Mouse (Mus musculus): ENCODE data around the gene Gm44805. TPM values are rescaled to one million over a fixed set of nuclear protein-coding genes. Genes with fewer than 3 reads are reported as not detected.
"Not testable (repeated sequence)": the region's sequence is repeated elsewhere in the genome, so short reads cannot be mapped to it uniquely, and the experiment has no call there.

Gene Gm44805
- total RNA-seq, 2 experiments from 2014 or later: not detected

DNA sequence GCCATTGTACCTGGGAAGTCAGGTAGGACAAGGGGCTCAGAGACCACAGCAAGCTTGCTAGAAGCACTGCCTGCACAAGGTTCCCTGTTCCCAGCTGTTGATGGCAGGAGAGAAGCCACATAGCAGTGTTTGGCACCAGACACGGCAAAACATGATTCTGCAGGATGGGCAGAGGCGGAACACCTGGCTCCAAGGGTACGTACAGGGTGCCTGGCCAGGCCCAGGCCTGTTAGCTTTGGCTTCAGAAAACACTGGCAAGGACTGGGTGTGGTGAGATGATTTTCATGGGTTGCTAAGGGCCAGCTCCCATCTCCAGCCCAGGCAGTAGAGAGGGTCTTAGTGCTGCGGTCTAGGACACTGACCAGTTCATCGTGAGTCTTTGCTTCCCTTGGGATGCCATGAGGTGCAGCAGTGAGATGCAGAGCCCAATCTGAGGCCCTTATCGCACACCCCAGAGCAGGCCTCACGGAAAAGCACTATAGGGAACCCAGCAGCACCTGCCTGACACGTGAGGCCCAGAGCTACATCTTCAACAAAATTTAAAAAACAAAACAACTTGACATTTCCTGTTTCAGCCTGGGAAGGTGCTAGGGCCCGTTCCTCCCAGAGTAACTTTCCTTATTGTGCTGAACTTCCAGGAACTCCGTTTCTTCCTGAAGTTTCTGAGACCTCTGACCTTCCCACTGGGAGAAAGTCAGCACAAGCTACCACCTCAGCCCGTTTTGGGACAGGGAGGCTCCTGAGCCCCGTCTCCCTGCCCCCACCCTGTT lies 19.3 kb upstream of the Gm44805 start:
- ATAC-seq (replicated peaks; ENCODE audit: low FRiP score, low TSS enrichment, poor library complexity, severe bottlenecking): no peak

DNA sequence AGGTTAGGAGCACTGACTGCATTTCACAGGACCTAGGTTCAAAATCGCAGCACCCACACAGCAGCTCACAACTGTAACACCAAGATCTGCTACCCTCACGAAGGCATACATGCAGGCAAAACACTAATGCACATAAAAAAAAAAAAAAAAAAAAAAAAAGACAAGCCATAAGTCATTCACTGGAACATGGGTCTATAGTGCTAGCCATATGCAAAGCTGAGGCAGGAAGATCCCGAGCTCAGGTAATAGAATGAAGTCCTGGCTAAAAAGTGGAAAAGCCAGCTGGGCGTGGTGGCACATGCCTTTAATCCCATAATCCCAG lies 18.6 kb upstream of the Gm44805 start:
- ATAC-seq (replicated peaks; ENCODE audit: low FRiP score, low TSS enrichment, poor library complexity, severe bottlenecking): no peak

DNA sequence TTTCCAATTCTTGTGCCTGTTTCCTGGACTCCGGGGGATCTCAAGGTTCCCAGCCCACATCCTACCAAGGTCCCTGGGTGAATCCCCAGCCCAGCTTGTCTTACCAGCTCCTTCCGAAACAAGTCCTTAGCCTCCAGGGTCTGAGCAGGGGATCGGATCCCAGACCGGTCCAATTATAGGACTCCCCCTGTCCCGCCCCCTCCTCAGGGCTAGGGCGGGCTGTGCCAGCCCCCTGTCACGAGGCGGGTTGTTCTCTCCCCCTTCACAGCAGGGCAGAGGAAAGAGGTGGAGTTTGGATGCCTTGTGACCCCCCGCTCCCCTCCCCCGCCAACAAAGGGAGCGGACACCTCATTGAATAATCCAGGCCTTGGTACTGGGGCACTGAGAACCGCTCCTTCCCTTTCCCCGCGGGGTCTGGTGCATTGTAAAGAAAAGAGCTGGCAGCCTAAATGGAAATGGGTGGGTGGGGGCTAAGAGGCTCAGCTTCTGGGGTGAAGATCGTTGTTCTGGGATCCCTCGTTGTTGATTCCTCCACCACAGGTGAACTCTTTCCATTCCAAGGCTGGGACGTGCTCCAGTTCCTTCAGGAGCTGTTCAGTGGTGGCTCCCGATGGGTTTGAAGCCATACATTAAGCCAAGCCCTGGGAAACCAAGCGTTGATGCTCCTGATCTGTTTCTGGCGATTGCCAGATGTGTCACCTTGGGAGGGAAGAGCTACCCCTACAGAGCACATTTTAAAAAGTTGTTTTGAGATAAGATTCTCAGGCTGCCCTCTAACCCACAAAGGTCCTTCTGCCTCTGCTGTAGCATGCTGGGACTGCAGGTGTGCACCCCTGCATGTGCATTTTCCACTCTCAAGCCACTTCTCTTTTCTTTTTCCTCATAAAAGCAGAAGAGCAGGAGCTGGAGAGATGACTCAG lies 17.9 kb upstream of the Gm44805 start, which contains the start of gene Apoe:
TSS of gene Apoe (minus strand) at position 282 of the 920 bp plus-strand sequence.
- ATAC-seq (replicated peaks; ENCODE audit: low FRiP score, low TSS enrichment, poor library complexity, severe bottlenecking): peak; percentile 65

- no peak for ATAC-seq (replicated peaks; ENCODE audit: low FRiP score, low TSS enrichment, poor library complexity, severe bottlenecking)
Measured at GRCm38 (mm10) chr7:19697949-19698906, 17.0 kb upstream of the Gm44805 start.

DNA sequence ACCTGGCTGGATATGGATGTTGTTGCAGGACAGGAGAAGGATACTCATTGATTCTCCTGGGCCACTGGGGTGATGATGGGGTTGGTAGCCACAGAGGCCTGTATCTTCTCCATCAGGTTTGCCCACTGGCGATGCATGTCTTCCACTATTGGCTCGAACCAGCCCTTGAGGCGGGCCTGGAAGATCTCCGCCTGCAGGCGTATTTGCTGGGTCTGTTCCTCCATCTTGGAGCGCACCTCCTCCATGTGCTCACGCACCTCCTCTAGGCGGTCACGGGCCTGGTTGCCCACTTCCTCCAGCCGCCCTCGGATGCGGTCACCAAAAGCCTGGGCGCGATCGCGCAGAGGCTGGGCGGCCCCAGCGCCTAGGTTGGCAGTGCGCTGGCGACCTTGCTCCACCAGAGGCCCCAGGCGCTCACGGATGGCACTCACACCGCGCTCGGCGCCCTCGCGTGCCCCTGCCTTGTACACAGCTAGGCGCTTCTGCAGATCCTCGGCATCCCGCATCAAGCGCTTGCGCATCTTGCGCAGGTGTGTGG lies 15.2 kb upstream of the Gm44805 start:
- ATAC-seq (replicated peaks; ENCODE audit: low FRiP score, low TSS enrichment, poor library complexity, severe bottlenecking): no peak

DNA sequence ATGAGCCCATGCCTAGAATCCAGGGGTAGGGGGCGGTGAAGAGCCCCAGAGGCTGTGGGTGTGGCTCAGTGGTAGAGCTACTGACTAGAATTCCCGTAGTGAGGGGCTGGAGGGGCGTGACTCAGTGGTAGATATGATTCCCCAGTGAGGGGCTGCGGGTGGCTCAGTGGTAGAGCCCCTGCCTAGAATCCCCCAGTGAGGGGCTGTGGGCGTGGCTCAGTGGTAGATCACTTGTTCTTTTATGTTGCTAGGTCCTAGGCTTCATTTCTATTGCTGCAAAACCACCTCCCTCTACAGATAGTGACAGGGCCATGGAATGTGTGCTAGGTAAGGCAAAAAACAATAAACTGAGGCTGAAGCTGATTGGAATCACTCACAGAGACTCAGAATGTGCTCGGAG lies 14.7 kb upstream of the Gm44805 start:
- ATAC-seq (replicated peaks; ENCODE audit: low FRiP score, low TSS enrichment, poor library complexity, severe bottlenecking): no peak

DNA sequence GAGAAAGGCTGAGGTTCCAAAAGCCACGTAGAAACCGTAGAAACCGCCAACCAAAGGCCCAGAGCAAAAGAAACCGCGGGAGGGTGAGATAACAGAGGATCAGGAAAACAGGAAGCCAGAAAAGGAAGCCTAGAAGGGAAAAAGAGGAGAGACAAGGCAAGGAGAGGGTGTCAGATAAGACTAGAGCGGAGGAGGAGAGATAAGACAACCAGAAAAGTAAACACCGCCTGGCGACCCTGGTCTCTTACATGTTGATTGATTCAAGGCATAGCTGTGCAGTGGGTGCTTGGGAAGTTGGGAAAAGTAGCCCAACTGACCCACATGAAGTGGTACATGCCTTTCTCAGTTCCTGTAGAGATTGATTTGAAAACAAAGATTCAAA lies 14.0 kb upstream of the Gm44805 start:
- ATAC-seq (replicated peaks; ENCODE audit: low FRiP score, low TSS enrichment, poor library complexity, severe bottlenecking): no peak

DNA sequence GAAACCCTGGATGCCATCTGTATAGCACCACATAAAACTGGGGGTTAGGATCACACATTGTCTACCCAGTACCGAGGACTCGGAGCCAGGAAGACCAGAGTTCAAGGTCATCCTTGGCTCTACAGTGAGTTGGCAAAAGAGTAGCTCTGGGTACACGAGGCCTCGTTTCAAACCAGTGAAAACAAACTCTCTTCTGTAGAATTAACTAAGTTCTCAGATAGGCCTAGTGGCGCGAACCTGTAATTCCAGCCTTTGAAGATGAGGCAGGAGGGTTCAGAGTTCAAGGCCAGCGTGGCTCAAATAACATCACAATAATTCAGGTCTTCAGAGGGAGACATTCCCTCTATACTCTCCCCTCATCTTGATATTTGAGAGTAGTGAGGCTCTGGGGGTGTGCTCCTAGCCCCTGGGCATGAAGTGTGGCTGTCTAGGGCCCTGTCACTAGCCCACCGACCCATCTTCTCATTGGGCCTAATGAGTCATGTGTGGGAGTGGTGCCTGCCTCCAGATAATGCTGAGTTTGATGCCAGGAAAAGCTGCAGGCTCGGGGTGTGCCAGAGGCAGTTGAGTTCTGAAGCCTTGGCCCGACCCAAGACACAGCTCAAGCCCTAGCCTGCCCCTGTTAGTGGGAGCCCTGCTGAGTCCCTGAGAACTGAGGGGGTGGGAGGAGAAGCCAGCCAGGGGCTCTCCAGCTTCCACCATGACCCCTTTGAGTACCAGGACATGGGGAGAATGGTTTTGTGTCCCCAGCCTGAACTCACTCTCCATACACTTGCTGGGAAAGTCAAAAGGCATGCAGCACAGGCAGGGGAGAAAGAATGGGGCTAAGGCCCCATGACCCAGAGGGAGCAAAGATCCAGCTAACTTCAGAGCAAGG lies 13.4 kb upstream of the Gm44805 start:
- ATAC-seq (replicated peaks; ENCODE audit: low FRiP score, low TSS enrichment, poor library complexity, severe bottlenecking): no peak

DNA sequence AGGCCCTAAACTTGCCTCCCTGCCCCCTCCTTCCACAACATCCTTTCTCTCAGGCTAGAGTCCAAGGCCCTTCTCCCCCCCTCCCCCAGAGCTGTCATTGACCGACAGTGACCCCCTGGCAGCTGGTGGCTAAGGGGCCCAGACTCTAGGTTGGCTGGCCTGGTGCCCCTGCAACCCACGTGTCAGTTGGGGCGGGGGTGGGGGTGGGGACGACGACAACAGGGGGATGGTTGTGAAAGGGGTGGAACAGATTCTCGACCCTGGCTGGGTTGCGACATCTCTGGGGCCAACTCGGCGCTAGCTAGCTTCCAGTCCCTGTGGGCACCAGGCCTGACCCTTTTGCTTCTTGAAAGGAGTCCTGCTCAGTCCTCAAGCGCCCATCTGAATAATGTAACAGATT lies 12.2 kb upstream of the Gm44805 start:
- ATAC-seq (replicated peaks; ENCODE audit: low FRiP score, low TSS enrichment, poor library complexity, severe bottlenecking): no peak

DNA sequence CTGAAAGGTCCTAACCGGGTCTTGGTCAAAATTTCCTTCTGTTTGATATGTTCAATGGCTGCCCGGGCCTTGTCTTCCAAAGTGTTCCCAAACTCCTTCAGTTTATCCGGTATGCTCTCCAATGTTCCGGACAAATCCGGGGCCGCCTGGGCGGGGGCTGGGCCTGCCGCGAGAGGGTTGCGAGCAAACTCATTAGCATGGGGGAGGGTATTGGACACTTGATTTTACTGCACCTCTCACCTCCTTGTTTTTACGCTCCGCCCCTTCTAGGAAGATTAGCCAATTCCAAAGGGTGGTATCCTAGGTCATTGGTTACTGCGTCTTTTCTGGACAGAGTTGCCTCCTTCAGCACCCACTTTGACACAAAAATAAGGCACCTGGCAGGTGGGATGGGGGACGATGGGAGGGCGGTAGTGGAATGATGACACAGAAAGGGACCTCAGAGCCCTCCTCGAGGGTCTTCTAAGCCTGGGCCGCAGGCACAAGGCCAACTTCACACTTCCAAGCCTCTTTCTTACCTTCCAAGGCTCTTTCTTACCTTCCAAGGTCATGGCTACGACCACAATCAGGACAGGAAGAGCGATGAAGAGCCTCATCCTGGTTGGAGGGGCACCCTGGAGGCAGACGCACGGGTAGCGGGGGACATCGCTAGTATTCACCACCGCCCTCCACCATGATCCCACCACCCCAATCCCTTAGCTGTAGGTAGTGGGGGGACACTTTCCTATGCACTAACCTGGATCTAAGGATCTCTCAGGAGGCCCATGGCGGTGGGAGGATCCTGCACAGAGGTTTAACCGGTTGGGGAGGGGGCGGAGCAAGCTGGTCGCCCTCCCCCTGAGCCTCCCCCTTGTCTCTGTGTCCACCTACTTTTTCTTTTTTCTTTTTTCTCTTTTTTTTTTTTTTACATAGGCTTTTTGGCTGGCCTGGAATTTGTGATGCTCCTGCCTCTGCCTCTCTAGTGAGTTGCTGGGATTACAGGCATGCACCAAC lies 10.9 kb upstream of the Gm44805 start, which contains the start of gene Apoc1:
TSS of gene Apoc1 (minus strand) at position 788 of the 993 bp plus-strand sequence.
- ATAC-seq (replicated peaks; ENCODE audit: low FRiP score, low TSS enrichment, poor library complexity, severe bottlenecking): no peak

DNA sequence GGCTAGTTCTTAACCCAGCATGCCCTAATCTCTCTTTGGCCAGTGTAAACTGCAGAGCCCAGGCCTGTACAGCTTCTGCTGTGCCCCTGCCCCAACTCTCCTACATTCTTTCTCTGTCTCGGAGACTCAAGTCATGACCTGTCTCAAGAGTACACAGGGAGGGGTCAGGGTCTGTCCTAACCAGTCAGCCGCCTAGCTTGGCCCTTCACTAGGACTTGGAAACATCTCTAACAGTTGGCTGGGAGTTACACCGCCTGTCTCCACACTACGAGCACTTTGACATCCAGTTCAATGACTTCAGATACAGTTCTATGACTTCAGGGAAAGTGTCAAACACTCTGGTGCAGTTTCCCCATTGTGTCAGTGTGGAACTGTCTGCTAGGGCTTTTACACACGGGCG lies 10.2 kb upstream of the Gm44805 start:
- ATAC-seq (replicated peaks; ENCODE audit: low FRiP score, low TSS enrichment, poor library complexity, severe bottlenecking): no peak

- ATAC-seq (replicated peaks; ENCODE audit: low FRiP score, low TSS enrichment, poor library complexity, severe bottlenecking): no peak
Measured at GRCm38 (mm10) chr7:19690845-19691244, 9.6 kb upstream of the Gm44805 start.

DNA sequence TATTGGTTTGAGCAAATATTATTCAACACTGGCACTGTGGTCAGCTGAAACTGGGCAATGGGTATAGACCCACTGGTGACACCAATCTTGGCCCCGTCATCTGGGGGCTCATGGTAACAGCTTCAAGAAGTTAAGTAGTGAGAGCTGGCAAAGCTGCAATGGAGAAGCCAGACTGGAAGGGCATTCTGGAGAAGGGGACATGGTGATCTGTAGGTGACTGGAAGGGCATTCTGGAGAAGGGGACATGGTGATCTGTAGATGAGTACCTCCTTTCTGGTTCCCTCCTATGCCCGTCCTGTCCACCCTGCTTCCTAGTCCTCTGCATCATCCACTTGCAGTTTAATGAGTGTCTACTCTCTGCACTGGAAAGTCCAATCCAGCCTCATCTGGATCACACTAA lies 7.4 kb upstream of the Gm44805 start:
- no peak for ATAC-seq (replicated peaks; ENCODE audit: low FRiP score, low TSS enrichment, poor library complexity, severe bottlenecking)

GRCm38 (mm10) chr7:19688101-19688500 lies 6.9 kb upstream of the Gm44805 start:
- no peak for ATAC-seq (replicated peaks; ENCODE audit: low FRiP score, low TSS enrichment, poor library complexity, severe bottlenecking)

DNA sequence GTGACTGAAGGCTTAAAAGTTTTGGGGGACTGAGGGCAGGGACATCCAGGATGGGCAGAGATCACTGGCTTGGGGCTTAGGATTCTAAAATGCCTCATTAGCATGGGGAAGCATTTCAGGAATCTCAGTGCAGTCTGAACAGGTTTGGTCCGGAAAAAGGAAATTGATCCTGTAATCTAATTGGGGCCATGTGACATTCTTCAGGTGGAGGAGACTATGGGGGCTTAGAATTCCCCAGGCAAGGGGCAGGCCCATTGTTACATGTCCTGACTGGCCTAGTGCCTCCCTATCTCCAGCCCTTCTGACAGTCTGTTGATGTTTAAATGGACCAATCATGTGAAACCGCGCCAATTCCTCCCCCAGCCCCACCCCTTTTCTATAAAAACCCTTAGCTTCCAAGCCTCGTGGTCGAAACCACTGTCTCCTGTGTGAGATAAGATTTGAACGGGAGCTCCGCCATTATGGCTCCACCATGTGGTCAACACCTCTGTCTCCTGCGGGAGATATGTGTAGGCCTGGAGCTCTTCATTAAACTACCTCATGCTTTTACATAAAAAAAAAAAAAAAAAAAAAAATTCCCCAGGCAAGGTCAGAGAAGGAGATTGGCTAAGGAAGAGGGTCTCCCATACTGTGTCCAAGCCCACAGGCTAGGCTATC lies 5.8 kb upstream of the Gm44805 start:
- ATAC-seq (replicated peaks; ENCODE audit: low FRiP score, low TSS enrichment, poor library complexity, severe bottlenecking): not testable (repeated sequence)

DNA sequence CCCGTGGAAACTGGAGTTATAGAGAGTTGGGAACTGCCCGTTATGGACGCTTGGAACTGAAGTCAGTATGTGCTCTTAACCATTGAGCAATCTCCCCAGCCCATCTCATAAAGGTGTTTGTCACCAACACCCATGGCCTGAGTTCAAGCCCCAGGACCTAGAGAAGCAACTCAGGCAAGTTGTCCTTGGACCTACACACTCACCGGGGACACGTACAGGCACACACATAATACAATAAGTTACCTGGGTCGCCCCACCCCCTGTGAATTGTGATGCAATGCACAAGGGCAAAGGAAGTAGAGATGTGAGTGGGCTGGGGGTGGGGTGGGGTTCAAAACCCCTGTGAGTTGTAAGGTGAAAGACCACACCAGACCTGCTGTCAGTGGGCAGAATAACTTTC lies 5.3 kb upstream of the Gm44805 start:
- no peak for ATAC-seq (replicated peaks; ENCODE audit: low FRiP score, low TSS enrichment, poor library complexity, severe bottlenecking)

DNA sequence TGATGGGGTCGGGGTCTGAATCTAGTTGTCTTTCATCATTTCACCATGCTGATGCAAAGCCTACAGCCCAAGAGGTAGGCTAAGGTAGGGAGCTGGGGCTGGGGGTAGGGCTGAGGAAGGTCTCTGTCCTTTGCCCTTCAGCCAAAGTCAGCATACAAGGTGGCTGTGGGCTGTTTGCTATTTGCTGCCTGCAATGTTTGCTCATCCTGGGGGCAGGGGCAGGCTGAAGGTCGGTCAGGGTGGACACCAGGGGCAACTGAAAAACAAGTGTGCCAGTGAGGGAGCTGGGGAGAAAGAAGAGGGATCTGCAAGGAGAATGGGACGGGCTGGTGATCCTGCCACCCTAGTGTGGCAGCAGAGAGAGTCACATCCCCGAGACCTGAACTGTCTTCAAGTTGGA lies 4.2 kb upstream of the Gm44805 start:
- ATAC-seq (replicated peaks; ENCODE audit: low FRiP score, low TSS enrichment, poor library complexity, severe bottlenecking): no peak

Data from megakaryocyte-erythroid progenitor cell, adult 5-6 weeks (primary cell).